Mouse (Mus musculus): ENCODE data around the gene Pigp.

Gene Pigp

DNA sequence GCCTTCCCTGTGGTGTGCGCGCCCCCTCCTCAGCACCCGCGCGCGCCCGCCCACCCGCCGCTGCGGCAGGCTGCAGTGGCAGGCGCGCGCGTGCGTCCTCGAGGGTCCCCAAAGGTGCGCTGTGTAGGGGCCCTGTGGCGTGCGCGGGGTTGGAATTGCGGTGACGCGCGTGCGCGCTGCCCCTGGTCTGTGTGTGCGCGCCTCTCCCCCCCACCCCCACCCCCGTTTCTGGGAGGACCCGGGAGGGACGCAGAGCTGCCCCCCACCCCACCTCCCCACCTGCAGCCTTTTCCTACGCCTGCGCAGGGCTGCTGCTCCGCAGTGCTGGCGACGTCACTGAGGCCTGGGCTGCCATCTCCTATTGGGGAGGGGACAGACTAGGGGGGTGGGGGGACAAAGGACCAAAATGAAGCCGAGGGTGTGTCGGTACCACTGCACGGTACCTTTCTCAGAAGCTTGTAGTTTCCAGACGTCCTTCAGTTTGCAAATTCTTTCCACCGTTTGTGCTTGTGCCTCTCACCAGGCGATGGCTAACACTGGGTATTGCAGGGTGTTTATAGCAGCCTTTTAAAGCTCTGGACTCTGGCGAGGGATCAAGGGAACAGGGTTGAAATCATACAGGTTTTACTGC is at the start of gene Pigp:
Gene Pigp (minus strand): TSS at position 542 of the 631 bp plus-strand sequence.
- peak; percentile 26 for ATAC-seq (ENCODE audit: low TSS enrichment)

DNA sequence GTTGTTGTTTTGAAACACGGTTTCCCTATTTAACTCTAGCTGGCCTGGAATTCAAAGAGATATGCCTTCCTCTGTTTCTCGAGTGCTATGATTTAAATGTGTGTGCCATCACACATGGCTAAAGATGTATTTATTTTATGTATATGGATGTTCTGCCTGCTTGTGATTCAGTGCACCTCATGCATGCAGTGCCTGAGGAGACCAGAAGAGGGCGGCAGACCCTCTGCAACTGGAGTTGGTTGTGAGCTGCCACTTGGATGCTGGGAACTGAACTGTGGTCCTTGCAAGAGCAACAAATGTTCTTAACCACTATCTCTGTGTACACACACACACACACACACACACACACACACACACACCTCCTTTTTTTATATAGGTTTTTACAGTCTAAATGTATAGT is 48.9 kb upstream of the Pigp start:
- no peak for ATAC-seq (ENCODE audit: low TSS enrichment)

DNA sequence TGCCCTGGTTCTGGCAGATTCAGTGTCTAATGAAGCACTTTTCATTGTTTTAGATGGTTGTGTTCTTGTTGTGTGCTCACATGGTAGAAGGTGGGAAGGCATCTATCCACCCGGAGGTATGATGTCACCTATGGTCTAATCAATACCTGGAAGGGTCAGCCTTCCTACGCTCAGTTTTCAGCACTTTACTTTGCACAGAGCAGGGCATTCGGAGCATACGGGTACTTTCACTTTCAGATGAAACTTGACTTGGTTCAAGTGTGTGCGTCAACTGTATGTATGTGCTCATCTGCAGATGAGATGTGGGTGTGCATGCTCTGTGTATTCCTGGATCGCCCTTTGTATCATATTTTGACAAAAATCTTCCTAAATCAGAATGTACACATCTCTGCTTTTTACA is 42.5 kb upstream of the Pigp start:
- ATAC-seq (ENCODE audit: low TSS enrichment), result 0 out of 2 replicates have a peak, but pooled peaks have one; percentile 17

DNA sequence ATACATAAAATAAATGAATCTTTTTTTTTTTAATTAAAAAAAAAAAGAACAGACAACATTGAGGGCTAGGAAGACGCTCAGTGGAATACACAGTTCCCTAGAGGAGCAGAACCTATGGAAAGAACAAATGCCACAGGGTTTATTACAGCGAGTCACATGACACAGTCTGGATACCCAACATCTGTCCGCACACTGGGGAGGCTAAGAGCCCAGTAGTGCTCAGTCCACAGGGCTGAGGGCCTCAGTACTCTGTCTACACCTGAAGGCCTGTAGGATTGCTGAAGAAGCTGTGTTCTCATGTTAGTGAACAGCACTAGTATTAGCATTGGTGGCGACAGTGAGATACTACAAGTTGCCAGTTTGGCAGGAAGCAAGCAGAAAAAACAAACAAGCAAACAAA is 41.1 kb upstream of the Pigp start:
- ATAC-seq (ENCODE audit: low TSS enrichment), result no peak

DNA sequence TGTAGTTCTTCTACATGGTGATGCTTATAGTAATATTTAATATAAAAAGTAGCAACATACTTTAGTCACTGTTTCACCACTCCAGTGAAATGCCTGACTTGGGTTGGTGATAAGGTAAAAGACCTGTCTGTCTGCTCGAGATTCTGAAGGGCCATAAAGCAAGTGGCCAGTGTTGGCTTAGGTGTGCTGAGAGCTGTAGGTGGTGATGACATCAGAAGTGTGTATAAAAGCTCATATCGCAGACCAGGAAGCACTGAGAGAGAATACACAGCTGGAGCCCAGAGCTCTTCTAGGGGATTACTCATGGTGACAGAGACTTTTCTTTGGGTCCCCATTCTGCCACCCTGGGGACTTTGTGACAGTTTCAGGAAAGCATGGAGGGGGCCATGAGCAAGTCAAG is 40.6 kb upstream of the Pigp start:
- no peak for ATAC-seq (ENCODE audit: low TSS enrichment)

DNA sequence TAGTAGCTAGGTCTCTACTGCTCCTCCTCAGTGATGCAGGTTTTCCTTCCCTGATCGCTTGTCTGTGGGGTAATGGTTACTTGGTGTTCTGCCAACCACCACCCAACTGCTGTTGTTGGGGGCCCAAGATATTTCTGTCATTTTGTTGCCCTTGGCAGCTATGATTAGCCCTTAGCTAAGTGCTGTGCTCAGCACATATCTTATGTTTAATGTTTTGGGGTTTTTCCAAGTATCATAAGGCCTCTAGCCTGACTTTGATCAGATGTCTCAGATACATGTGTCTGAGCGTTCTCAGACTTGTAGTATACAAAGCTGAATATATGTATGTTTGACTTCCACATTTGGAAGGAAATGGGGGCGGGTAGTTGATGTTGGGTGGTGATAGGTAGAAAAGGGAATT is 39.6 kb upstream of the Pigp start:
- ATAC-seq (ENCODE audit: low TSS enrichment), result peak; percentile 19; the same call in 1 of the 2 replicates

DNA sequence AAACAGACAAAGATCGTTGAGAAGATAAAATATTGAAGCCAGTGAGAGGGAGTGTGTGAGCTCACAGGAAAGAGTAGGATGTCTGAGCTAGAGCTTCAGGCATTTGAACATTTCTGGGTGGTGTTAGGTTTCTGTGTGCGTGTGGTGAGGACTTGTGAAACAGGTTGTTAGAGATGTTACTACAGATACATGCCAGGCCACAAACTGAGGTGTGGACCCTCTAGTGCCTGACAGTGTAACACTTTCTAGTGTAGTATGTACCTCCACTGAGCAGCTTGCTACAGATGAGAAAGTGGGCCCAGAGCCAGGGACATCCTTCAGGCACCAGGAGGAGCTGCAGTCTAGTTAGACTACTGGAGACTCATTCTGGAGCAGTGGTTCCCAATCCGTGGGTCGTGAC is 30.5 kb upstream of the Pigp start:
- ATAC-seq (ENCODE audit: low TSS enrichment), result peak; percentile 65

DNA sequence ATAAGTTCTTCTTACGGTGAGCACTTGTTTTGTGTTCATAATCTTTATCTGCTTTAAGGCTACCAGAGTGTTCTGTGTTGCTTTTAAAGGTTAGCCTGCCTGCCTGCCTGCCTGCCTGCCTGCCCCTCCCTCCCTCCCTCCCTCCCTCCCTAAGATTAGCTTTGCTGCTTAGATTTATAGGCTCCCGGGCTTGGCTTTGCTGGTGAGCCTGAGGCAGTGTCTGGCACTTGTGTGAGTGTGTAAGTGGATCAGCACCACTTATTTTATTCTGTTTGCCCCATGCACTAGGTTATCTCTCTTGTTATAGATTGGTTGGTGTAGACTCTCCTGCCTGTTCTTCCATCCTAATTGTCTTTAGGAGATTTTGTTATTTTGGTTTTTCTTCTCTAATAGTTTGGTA is 30.0 kb upstream of the Pigp start:
- no peak for ATAC-seq (ENCODE audit: low TSS enrichment)

DNA sequence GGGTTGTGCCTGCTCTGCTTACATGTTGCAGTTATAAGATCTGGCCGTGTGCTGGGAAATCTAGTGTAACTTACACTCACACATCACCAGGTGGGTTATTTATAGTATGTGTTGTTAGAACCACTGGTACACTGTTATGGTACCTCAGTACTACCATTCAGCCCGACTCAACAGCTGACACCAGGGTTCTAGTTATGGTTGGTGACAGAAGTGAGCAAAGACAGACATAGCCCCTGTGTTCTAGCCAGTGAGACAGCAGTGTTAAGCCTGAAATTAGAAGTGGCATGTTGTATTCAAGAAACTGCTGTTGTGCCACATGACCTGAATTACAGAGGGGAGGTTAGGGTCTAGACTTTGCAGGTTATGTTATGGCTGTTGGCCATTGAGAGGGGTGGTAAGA is 27.5 kb upstream of the Pigp start:
- ATAC-seq (ENCODE audit: low TSS enrichment), result no peak

DNA sequence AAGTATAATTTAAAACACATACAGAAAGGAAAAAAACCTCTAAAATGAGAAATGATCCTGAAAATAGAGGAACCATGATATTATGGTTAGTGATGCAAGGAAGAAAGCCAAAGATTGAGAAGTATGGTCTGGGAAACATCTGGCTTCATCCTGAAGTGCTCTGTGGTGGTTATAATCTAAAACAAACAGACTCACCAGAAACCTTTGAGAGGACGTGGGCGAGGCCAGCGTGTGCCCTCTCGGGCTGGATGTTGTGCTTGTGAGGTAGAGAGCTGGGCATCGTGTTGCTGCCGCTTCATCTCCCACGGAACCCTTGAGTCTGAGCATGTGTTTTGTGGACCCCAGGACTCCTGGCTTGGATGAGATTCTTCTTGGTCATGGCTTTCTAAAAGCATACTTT is 25.0 kb upstream of the Pigp start:
- ATAC-seq (ENCODE audit: low TSS enrichment), result no peak

DNA sequence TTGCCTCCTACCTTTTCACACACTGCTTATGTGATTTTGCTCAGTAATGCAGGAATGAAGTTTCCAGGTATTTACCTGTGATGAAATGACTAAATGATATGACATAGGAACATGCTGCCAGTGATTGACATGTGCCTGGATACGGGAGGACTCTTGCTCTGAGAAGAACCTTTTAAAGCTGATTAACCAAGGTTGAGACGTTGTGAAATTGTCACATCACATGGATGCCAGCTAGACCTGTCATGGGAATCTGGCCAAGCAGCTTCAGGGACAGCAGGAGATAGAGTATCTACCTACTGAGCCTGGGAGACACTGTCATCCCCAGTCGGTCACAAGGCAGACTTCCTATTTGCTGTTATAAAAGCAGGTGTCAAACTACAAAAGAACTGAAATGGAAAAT is 23.4 kb upstream of the Pigp start:
- ATAC-seq (ENCODE audit: low TSS enrichment), result no peak

DNA sequence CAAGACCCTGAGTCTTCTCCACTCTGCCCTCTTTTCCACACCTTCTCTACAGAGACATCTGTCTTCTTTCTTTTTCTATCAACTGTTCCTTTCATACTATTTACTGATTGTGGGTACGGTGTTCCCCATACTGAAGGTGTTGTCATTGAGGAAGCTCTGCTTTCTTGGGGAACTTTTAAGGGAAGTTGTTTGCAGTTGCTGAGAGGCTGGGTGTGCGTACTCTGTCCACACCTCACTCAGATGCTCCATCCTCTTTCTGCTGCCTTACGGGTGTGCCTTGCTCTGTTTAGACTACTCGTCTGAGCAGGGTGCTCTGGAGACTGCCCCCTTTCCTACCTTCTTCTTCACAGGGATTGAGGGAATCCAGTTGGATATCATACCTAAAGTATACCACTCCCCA is 20.7 kb upstream of the Pigp start:
- ATAC-seq (ENCODE audit: low TSS enrichment), result no peak

DNA sequence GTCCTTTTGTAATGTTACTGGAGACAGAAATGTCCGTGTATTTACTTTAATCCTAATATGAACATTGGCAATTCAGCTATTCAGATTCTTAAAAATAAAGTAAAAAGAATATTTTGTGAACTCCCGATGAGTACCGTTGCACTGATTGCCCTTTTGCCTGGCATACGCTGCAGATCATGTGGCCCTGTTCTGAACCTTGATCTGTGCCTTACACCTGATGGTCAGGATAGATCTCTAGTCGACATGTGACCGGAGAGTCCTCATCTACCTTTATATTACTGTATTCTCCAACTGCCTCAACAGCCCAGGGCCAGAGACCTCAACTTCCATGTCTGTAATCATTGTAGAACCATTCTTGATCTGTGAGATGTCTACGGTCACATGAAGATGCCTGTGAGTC is 16.0 kb upstream of the Pigp start:
- ATAC-seq (ENCODE audit: low TSS enrichment), result no peak

DNA sequence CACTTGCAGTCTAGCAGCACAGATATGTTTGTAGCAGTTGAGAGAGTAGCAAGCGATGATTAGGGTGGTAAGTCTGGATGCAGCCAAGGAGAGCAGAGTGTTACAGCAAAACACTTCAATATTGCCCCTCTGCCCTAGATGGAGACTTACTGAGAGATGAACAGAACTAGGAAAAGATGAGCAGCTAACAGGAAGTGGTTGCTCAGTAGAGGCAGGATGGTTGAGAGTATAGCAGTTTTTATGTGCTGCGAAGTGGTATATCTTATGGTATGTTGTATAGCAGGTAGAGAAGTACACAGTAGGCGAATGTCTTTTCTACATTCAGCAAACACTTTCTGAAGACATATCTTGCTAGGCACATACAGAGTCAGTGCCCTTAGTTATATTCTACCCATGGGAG is 11.6 kb upstream of the Pigp start:
- ATAC-seq (ENCODE audit: low TSS enrichment), result no peak

DNA sequence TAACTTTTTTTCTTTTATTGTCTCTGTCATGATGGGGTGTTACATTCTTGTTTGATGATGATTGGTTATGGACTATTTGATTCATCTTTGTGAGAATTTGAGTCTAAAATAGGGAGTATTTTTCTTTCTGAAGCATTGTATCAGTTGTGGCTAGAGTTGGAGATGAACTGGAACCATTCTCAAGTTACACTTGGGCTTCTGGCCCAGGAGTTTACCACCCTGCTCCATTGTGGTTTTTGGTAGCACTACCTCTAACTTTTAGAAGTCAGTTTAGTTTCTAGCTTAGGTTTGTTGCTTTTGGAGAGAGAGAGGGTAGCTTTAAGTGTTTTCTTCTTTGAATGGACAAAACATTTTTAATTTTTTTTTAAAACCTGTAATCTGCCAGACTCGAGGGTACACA is 7.7 kb upstream of the Pigp start:
- no peak for ATAC-seq (ENCODE audit: low TSS enrichment)

DNA sequence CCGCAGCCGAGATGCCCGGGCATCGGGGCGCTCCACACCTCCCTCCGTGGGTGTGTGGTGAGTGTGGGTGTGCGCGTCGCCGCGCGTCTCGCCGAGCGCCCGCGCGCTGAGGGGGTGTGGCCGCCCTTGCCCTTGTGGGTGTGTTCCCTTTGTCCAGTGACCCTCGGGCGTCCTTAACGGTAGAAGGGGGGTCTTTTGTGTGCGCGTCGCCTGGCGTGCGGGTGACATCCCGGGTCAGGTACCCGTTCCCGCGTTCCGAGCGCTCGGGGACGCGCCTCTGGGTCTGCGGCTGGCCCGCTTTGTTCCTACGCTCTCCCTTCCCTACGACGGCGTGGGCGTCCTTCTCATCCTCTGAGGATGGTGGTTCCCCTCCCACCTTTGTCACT is 734 bp downstream of the Pigp start:
- ATAC-seq (ENCODE audit: low TSS enrichment), result peak; percentile 41

DNA sequence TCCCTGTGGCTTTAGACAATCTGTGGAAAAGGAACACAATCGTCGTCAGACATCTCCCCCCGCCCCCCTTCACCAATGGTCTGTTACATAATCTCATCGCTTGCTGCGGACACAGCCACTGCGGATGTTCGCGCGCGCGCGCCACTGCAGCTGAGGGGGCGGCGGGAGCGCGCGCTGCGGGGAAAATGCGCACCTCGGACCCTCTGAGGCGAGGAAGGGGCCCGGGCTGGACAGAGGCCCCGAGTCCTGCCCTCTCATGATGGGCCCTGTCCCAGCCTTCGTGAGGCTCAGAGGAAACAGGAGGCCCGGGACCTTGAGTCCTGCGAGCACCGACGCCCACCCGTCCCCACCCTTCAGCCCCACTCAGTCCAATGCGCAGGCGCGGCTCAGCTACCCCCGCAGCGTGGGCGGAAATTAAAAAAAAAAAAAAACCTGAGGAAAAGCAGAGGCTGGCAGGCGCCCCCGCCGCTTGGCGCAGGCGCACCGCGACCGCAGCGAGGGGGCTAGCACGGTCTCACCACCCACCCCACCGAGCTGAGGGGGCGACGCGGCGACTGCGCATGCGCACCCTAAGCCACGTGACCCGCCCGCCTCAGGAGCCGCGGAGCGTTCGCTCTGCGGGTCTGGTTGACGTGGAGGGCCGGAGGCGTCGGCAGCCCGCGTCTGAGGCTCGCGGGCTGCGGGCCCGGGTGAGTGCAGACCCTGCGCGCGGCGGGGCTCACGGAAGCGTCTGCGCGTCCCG is 1.3 kb downstream of the Pigp start, which contains the start of gene Ttc3:
Gene Ttc3 (plus strand): TSS at position 446 of the 742 bp plus-strand sequence.
- peak; percentile 60 for ATAC-seq (ENCODE audit: low TSS enrichment)

DNA sequence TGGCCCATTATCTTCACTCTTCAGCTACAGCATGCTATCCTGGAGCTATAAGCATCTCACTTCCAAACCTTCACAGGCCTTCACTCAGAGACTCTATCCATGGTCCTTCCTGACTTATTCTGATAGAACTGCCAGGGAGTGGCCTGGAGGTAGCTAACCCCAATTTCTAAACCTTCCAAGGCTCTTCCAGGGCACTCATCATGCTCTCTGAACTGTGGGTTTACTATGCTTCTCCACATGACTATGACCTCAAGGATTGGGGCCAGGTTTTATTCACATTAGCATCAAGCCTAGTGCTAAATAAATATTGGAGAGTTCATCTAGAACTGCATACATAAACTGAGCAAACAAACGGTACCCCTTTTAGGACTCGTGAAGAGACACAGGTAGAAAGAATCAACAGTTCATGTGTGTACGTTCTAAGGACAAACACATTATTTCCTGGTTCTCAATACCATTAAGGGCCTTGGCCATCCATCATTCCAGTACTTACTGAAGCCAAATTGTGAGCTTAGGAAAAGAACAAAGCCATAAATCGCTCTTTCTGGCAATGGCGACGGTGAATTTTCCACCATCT is 2.0 kb downstream of the Pigp start:
- peak; percentile 3; the same call in 1 of the 2 replicates for ATAC-seq (ENCODE audit: low TSS enrichment)

DNA sequence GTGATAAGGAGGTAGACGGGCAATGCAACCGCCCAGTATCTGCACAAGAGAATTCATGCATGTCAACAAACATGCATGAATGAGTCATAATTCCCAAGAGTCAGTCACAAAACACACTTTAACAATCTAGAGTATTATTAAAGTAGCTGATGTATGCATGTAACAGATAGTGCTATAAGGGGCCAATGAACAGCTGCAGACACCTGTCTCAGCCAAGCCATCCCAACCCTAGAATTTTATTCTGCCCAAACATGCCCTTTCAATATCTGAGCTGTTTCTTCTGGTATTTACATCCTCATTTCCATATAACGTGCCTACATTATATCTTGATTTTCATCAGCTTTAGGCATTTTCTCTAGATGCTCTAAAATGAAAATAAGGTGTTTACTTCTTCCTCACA is 6.2 kb downstream of the Pigp start:
- no peak for ATAC-seq (ENCODE audit: low TSS enrichment)

DNA sequence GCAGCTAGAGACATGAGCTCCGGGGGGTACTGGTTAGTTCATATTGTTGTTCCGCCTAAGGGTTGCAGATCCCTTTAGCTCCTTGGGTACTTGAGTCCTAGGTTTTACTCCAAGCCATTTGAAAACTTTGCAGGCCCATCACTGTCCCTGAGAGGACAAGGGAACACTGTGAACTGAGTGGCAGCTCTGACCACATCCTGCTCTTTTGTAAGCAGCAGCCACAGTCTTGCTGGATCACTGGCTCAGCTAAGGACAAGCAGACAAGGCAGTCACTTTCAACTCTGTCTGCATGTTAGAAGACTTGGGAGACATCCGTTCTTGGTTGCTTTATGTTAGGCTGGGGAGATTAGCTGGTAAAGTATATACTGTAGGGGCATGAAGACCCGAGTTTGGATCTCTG is 7.8 kb downstream of the Pigp start:
- ATAC-seq (ENCODE audit: low TSS enrichment), result no peak

DNA sequence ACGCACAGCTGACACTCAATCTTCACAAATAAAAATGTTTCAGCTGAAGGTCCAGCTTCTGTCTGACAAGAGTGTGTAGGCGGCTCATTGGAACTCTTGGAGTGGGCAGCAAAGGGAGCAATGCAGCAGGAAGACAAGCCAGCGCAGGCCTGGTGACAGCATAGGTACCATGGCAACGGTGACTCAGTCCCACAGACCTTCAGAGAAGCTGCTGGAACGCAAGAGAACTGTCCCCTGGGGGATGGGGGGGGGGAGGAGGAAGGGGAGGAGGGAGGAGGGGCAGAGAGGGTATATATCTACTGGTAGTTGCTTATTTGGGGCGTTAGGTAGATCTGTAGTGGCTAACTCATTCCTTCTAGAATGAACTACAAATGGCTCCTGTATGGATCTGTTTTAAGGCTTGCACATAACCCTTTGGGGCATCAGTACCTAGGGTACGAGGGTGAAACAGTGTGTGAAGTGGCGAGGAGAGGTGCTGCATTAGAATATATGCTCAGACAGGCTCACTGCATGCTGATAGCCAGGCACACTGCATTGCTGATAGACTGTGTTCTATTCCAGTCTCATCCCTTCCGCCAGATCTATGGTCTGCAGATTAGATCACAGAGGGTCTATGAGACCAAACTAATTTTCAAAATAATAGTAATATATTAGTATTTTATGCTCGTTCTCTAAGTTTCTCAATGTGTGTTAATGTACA is 9.3 kb downstream of the Pigp start:
- ATAC-seq (ENCODE audit: low TSS enrichment), result peak; percentile 98

DNA sequence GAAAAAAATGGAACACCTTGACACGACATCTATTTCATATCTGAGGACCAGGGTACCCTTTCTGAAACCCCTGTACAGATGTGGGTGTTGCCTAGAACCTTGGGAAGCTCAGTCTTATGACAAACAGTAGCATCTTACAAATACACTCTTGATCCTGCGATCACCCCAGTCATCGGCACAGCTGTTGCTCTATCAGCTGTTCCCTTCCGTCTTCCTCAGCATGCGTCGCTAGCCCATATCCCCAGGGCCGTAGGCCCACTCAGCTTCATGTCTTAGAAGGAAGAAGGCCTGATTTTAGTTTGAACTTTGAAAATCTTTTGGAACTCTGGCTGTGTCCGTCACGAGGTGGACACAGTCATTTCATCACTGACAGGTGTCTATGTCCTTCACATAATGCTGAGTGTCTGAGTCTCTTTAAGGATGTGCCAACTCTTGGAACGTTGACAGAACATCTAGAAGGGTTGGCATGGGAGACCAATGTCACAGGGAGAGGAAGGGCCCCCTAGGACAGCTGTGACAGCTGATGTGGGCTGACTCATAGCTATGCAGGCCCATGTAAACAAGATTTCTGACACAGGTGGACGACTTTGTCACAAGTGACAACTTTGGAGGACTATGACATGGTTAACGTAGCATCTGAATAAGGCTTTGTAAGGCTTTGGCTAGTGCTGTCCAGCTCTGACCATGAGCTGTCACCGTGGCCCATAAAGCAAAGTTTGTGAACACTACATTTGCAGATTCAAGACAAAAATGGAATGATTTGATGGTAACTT is 10.9 kb downstream of the Pigp start:
- ATAC-seq (ENCODE audit: low TSS enrichment), result no peak
